Mouse (Mus musculus) heart, adult 8-10 months (tissue): ENCODE data around the gene Slc29a3. TPM values are rescaled to one million over a fixed set of nuclear protein-coding genes. Genes with fewer than 3 reads are reported as not detected.

Source experiments
- DNase-seq: peaks from one replicate; pipeline ENCODE4 v3.0.0; 2022; ENCODE audit warnings: low spot score
- total RNA-seq, 4 experiments: library from RNA; stranded (reverse); gene quantifications; 2 replicates each; pipeline ENCODE4 v1.2.4; 2022

Slc29a3 gene
- total RNA-seq, 4 experiments from 2014 or later = 3.5 to 4.9 (median 3.8) TPM

GRCm38 (mm10) chr10:60668591-60668990 lies 84.0 kb downstream of the Slc29a3 start:
- no peak for DNase-seq

Other genes starting within 250 kb of the Slc29a3 start
- 1 to 10 TPM; 5.5 to 7.6 (median 5.6) TPM for gene Cdh23, start 56.3 kb downstream of the Slc29a3 start, total RNA-seq
- 10 to 100 TPM in 3 of 4 experiments, 1 to 10 TPM in 1; 9.6 to 14.5 (median 12.0) TPM for gene Unc5b, start 78.8 kb upstream of the Slc29a3 start, total RNA-seq